Mouse (Mus musculus) thymus, postnatal 4 days (tissue): ENCODE results near the gene Tnnt3.
A peak's percentile ranks its signal among the peaks of the same experiment; 100 is the strongest.

Experiments used
- DNase-seq: peaks from one replicate; pipeline ENCODE4 v3.0.0; 2021

Gene Tnnt3

GRCm38 (mm10) chr7:142476795-142477452, 21.7 kb upstream of the Tnnt3 start:
- no peak for DNase-seq

- no peak for DNase-seq
These were observed 20.6 kb upstream of the Tnnt3 start for GRCm38 (mm10) chr7:142478001-142478400.

GRCm38 (mm10) chr7:142478574-142478973, 20.1 kb upstream of the Tnnt3 start:
- DNase-seq, result no peak

- no peak for DNase-seq
These were observed 19.3 kb upstream of the Tnnt3 start for GRCm38 (mm10) chr7:142479307-142479706.

- DNase-seq, result no peak
These were observed 18.8 kb upstream of the Tnnt3 start for GRCm38 (mm10) chr7:142479886-142480285.

GRCm38 (mm10) chr7:142480661-142481060, 18.0 kb upstream of the Tnnt3 start:
- no peak for DNase-seq

- DNase-seq, result peak; percentile 81
These were observed 17.5 kb upstream of the Tnnt3 start for GRCm38 (mm10) chr7:142481186-142481567.

- peak; percentile 80 for DNase-seq
These were observed 16.9 kb upstream of the Tnnt3 start for GRCm38 (mm10) chr7:142481568-142482255.

- no peak for DNase-seq
These were observed 16.4 kb upstream of the Tnnt3 start for GRCm38 (mm10) chr7:142482256-142482609.

- no peak for DNase-seq
These were observed 15.5 kb upstream of the Tnnt3 start for GRCm38 (mm10) chr7:142483136-142483535.

GRCm38 (mm10) chr7:142484780-142485179, 13.9 kb upstream of the Tnnt3 start:
- DNase-seq, result no peak

- DNase-seq, result no peak
These were observed 11.9 kb upstream of the Tnnt3 start for GRCm38 (mm10) chr7:142486751-142487162.

GRCm38 (mm10) chr7:142487341-142487859, 11.2 kb upstream of the Tnnt3 start:
- no peak for DNase-seq

- no peak for DNase-seq
These were observed 10.6 kb upstream of the Tnnt3 start for GRCm38 (mm10) chr7:142488053-142488452.

- DNase-seq, result no peak
These were observed 5.1 kb upstream of the Tnnt3 start for GRCm38 (mm10) chr7:142493535-142493934.

- no peak for DNase-seq
These were observed 2.5 kb upstream of the Tnnt3 start for GRCm38 (mm10) chr7:142496158-142496557.

GRCm38 (mm10) chr7:142496800-142497199, 1.8 kb upstream of the Tnnt3 start:
- peak; percentile 45 for DNase-seq

GRCm38 (mm10) chr7:142497775-142498174, 861 bp upstream of the Tnnt3 start:
- no peak for DNase-seq

- DNase-seq, result no peak
These were observed 530 bp downstream of the Tnnt3 start for GRCm38 (mm10) chr7:142499010-142499721.

GRCm38 (mm10) chr7:142500032-142500431, 1.4 kb downstream of the Tnnt3 start:
- DNase-seq, result no peak

GRCm38 (mm10) chr7:142503206-142503605, 4.6 kb downstream of the Tnnt3 start:
- no peak for DNase-seq

GRCm38 (mm10) chr7:142505942-142506341, 7.3 kb downstream of the Tnnt3 start:
- DNase-seq, result no peak

- no peak for DNase-seq
These were observed 7.9 kb downstream of the Tnnt3 start for GRCm38 (mm10) chr7:142506501-142506900.

- no peak for DNase-seq
These were observed 8.8 kb downstream of the Tnnt3 start for GRCm38 (mm10) chr7:142507453-142507852.
